Mouse (Mus musculus): ENCODE measurements at regions not wholly inside any gene's neighbourhood (a gene's known extent, or its start where the extent isn't known, plus 50 kb on each side); places are given as distances from the start of the nearest gene placed in this dataset.

DNA sequence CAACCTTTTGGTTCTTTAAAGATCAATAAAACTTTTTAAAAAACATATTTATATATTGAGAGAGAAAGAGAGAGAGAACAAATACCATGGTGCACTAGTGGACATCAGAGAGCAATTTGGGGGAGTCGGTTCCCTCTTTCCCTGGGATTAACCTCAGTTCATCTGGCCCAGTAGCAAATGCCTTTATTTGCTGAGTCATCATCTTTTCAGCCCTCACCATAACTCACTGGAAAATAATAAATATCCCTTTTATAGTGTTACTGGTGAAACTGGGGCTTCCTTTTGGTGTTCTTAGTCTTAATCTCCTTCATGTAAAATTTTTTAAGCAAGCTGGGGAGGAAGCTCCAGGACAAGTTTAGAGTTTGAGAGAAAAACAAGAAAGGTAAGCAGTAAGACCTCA, 105.3 kb upstream of the Arg1 start:
- in situ Hi-C loops (cut with MboI, MseI), result loop anchor here (5.0 kb wide), 1 partner anchor 95 kb away; no protein-coding TSS in a partner anchor

- in situ Hi-C loops (cut with MboI, MseI), result no loop called here
Measured at GRCm38 (mm10) chr10:25029387-25029915, 102.2 kb upstream of the Arg1 start.

DNA sequence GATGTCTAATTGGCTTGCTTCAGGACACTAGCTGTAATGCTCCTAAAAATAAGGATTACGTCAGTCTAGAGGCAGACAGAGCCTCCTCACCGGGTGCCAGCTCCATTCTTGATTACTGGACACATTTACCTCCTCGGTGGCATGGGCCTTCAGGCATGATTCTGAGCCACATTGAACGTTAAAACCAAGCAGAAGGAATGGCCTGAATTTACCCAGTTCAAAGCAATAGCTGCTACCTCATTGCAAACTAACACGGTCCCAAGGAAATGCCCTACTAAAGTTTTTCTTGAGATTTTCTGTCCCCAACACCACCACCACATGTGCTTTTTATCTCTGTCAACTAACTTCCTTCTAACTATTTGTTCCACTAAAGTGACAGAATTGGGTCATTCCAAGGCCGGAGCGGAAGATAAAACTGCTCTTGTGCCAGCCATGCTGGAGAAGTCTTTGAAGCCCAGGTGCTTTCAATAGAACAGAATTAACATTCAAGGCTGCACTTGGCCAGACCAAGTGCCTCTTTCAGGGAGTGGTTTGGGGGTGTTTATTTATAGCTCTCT, 96.4 kb upstream of the Arg1 start:
- in situ Hi-C loops (cut with MboI, MseI), result no loop called here

- in situ Hi-C loops (cut with MboI, MseI), result no loop called here
Measured at GRCm38 (mm10) chr10:25023044-25023540, 95.8 kb upstream of the Arg1 start.

- in situ Hi-C loops (cut with MboI, MseI), result no loop called here
Measured at GRCm38 (mm10) chr10:25018946-25019345, 91.7 kb upstream of the Arg1 start.

- in situ Hi-C loops (cut with MboI, MseI), result no loop called here
Measured at GRCm38 (mm10) chr10:25017843-25018242, 90.6 kb upstream of the Arg1 start.

DNA sequence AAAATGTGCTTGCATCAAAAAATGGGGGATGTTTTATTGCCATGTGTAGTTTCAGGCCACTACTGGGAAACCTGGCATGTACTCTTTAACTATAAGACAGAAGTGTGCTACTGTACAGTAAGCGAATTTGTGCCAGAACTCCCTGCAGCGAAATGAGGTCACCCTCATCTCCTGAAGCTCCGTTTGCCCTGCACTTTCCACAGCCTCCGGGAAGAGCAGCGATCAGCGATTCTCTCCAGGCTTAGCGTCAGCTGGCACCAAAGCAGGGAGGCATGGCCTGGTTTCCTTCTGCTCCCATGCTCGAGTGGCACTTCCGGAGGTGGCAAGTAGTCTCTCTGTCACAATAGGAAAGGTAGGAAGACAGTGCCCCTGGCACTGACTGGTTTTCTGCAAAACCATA, 88.8 kb upstream of the Arg1 start:
- in situ Hi-C loops (cut with MboI, MseI), result no loop called here

DNA sequence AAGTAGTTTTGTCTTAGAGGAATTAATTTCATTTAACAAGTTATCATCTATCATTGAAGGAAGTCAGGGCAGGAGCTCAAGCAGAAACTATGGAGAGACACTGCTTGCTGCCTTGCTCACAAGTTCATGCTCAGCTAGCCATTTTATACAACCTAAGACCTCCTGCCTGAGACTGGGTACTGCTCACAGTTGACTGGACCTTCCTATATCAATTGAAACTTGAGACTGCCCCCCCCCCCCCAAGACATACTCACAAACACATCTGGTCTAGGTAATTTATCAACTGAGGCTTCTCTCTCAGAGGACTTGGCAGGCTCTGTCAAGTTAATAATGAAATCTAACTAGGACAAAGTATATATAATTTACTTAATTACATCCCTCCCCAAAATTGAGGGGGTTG, 84.8 kb upstream of the Arg1 start:
- in situ Hi-C loops (cut with MboI, MseI), result no loop called here

DNA sequence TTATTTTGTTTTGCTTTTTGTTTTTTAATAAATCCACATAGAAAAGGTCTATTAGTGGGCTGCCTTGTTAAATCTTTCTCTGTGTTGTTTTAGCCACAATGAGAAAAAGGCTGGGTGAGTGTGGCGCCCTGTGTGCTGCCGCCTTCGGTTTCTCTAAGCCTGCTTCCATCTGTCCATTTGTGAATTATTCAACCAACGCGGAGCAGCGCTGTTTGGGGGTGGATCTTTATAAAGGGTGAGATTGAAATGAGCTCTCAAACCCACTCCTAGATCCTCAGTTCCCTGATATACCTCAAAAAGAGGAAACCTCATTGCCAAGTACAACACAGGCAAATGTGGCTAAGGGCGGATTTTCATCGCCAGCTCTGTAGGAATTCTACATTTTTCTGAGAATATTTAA, 74.0 kb upstream of the Arg1 start:
- in situ Hi-C loops (cut with MboI, MseI), result no loop called here

DNA sequence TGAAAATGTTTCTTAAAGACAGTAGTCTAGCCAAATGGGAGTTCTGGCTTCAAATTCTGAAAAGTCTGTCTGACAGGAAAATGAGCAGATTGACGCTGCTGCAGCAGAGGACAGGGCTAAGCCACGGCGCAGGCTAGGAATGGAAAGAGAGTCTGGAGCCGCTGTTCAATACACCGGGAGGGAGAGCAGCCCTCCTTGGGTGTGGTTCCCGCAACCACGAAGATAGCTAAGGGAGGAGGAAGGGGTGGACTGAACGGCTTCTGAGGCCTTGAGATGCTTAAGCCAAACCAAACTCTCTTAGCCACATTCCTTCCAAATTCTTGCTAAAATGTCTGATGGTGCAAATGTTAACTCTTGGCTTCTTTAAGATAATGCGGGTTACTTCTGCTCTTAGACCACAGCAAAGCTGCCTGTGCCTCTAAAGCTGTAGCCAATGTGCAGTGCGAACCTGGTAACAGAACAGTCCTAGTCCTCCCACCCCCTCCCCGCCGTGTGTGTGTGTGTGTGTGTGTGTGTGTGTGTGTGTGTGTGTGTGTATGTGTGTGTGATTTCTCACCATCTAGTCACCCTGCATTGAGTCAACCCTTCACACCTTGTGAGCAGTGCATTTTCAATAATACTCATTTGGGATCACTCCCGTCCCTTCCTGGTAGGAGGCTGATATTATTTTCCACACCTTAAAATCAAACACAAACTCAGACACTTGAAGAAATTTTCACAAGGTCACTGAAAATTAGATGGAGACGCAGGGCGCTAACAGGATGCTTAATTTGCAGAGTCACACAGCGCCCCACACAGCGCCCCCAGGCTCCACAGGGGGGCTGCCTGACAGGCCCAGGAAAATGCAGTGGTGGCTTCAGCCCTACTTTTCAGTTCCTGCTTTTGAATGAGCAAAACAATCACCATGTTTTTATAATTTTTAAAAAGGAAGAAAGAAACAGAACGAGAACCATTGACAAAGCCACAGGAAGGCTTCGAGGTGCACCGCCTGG, 73.2 kb upstream of the Arg1 start:
- in situ Hi-C loops (cut with MboI, MseI), result no loop called here

DNA sequence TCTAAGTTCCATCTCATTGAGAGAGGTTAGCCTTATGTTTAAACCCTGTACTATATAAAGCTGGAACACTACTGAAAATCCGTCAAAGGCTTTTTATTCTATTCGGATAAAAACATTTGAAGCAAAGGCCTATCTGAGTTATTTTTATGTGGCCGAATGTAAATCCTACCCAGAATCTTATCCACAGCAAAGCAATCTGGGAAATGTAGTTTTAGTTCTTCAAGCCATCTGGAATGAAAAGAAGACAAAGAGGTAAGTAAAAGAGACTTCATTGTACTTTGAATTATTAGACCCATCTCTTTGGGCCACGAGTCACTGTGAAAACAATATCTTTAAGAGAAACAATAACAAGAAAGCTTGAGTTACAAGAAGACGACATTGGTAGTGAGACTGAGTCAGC, 72.5 kb upstream of the Arg1 start:
- in situ Hi-C loops (cut with MboI, MseI), result no loop called here

GRCm38 (mm10) chr10:24997661-24998060, 70.4 kb upstream of the Arg1 start:
- in situ Hi-C loops (cut with MboI, MseI), result no loop called here

- in situ Hi-C loops (cut with MboI, MseI), result no loop called here
Measured at GRCm38 (mm10) chr10:24995751-24996150, 68.5 kb upstream of the Arg1 start.

DNA sequence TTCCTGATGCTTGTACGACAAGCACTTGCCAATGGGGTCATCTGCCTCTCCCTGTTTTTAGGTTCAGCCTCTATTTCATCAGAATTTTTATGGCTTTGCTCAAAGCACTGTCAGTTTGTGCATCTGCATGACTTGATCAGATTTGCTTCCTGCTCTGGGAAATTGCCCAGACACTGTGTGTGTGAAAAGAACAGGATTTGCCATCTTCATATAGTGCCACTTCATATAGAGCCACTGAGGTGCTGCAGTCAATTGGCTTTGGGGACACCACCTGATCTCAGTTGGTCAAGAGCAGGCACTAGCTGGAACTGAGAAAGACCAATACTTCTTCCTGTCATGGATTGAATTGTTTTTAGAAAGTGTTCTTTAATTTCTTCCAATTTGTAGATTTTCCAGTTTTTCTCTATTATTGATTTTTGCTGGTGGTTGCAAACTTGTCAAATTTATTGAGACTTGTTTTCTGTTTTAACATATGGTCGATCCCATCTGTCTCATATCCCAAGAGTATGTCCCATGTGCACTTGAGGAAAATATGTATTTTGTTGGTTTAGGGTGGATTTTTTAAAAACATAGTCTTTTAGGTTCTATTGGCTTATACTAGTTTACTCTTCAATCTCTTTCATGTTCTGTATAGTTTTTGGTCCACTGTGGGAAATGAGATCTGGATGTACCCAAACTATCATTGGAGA, 62.8 kb upstream of the Arg1 start:
- in situ Hi-C loops (cut with MboI, MseI), result no loop called here

GRCm38 (mm10) chr10:24984801-24985200, 57.5 kb upstream of the Arg1 start:
- in situ Hi-C loops (cut with MboI, MseI), result no loop called here

- in situ Hi-C loops (cut with MboI, MseI), result no loop called here
Measured at GRCm38 (mm10) chr10:24981763-24982162, 54.5 kb upstream of the Arg1 start.

Data from regulatory T cell (primary cell).